Mouse (Mus musculus) E14TG2a.4 (cell line): ENCODE results near the gene Nwd1.

Source experiments
- CTCF ChIP-seq: conservative IDR thresholded peaks from 2 replicates; pipeline ENCODE4 v1.5.1; 2014; ENCODE audit warnings: low read length
- NANOG ChIP-seq: IDR thresholded peaks from 2 replicates; pipeline ENCODE4 v1.6.1; 2014; ENCODE audit warnings: borderline replicate concordance, low read length, mixed read lengths
- POU5F1 ChIP-seq: IDR thresholded peaks from 2 replicates; pipeline ENCODE4 v1.6.1; 2014; ENCODE audit warnings: low read length, borderline replicate concordance

- TF ChIP-seq CTCF, result no peak
- no peak for TF ChIP-seq POU5F1
- no peak for TF ChIP-seq NANOG
Observed at GRCm38 (mm10) chr8:72749846-72750245, 103.3 kb downstream of the Nwd1 start.
